ENCODE assay signal across 20 mouse cellular contexts in the genomic region with DNA sequence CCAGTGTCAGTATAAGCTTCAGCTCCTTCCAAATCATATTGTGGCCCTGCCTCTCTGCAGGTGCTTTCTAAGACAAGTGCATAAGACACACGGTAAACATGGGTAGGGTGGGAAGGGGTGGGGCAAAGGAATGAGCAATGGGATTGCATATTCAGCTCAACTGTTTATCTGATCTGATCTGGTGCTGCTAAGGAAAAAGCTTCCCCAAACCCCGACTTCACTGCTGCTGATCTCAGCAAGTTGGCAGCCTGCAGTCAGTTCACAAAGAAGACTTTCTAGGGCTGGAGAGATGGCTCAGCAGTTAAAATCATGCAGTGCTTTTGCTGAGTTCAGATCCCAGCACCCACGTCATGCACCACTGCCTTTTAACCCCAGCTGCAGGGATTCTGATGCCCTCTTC. TPM values are rescaled to one million over a fixed set of nuclear protein-coding genes. Genes with fewer than 3 reads are reported as not detected.
DNase-seq lines count a peak whose midpoint lies in the region; ATAC-seq and TF ChIP-seq lines count a peak whose summit lies in the region.
"Had no signal": no experiment of that assay in that cellular context is flagged by ENCODE, and none has a peak within 500 bp of the region (broad histone marks: within the 10 kb centered on the region; RNA-seq: fewer than 3 reads in every experiment).

No protein-coding gene starts in this region.

- 63% methylated on average over 3 of the region's 3 CpGs for WGBS in neural tube, embryonic 11.5 days
- WGBS in neural tube, embryonic 15.5 days: 61% methylated on average over 3 of the region's 3 CpGs
- 32% methylated on average over 3 of the region's 3 CpGs for WGBS in intestine, embryonic 14.5 days
- WGBS in liver, postnatal 0 days (ENCODE audit: insufficient replicate concordance): 46% methylated on average over 3 of the region's 3 CpGs

- DNase-seq in frontal cortex, postnatal 36 days (ENCODE audit: low spot score in 2 of 2): no peak
- DNase-seq in neural tube, embryonic 11.5 days (ENCODE audit: low spot score): no peak
- no peak for DNase-seq in intestine, embryonic 14.5 days (ENCODE audit: low spot score)
- DNase-seq in liver, postnatal 0 days: no peak
- DNase-seq in spleen, postnatal 36 days (ENCODE audit: low spot score in 2 of 2): no peak
- DNase-seq in adrenal gland, adult 18-20 months (ENCODE audit: low spot score in 2 of 2): no peak
- DNase-seq: adrenal gland, adult 8-10 months; heart, postnatal 36 days; kidney, postnatal 14 days; lung, postnatal 4 days; right cerebral cortex, postnatal 4 days; thymus, postnatal 4 days had no signal

- no peak for TF ChIP-seq CTCF in liver, postnatal 0 days (IDR thresholded peaks at IDR 0.05; ENCODE audit: low read depth)

- H3K4me3 ChIP-seq in neural tube, embryonic 11.5 days (ENCODE audit: low read depth, low read length): no peak overlapping the region
- H3K4me3 ChIP-seq in neural tube, embryonic 15.5 days (replicated peaks): no peak overlapping the region
- H3K4me3 ChIP-seq in intestine, embryonic 14.5 days (ENCODE audit: low read depth, low read length): no peak overlapping the region
- no peak overlapping the region for H3K4me3 ChIP-seq in liver, postnatal 0 days (ENCODE audit: low read depth, low read length)
- H3K4me3 ChIP-seq: liver, embryonic 15.5 days; myocyte had no signal

- H3K9me3 ChIP-seq in neural tube, embryonic 11.5 days (ENCODE audit: control insufficient read depth, low read length): no peaks in the 10 kb centered on the region
- H3K9me3 ChIP-seq in neural tube, embryonic 15.5 days (replicated peaks): no peaks in the 10 kb centered on the region
- no peaks in the 10 kb centered on the region for H3K9me3 ChIP-seq in intestine, embryonic 14.5 days (ENCODE audit: control insufficient read depth, low read length)
- H3K9me3 ChIP-seq in liver, postnatal 0 days (ENCODE audit: low read length): no peaks in the 10 kb centered on the region
- H3K9me3 ChIP-seq: liver, embryonic 15.5 days had no signal

- H3K4me2 ChIP-seq in neural tube, embryonic 11.5 days (ENCODE audit: low read depth): no peak overlapping the region
- H3K4me2 ChIP-seq in neural tube, embryonic 15.5 days: no peak overlapping the region
- no peak overlapping the region for H3K4me2 ChIP-seq in intestine, embryonic 14.5 days (ENCODE audit: low read length)
- H3K4me2 ChIP-seq in liver, postnatal 0 days (ENCODE audit: low read depth, low read length): no peak overlapping the region
- H3K4me2 ChIP-seq: heart, embryonic 11.5 days; liver, embryonic 15.5 days had no signal

- H3K27me3 ChIP-seq in neural tube, embryonic 11.5 days (ENCODE audit: control insufficient read depth, insufficient read depth, low read length): no peaks in the 10 kb centered on the region
- H3K27me3 ChIP-seq in neural tube, embryonic 15.5 days (replicated peaks): no peaks in the 10 kb centered on the region
- H3K27me3 ChIP-seq in intestine, embryonic 14.5 days (replicated peaks; ENCODE audit: control insufficient read depth, insufficient read depth, low read length): no peaks in the 10 kb centered on the region
- H3K27me3 ChIP-seq in liver, postnatal 0 days (ENCODE audit: insufficient read depth, low read length): no peaks in the 10 kb centered on the region
- H3K27me3 ChIP-seq: liver, embryonic 15.5 days had no signal

- TF ChIP-seq EP300 in liver, postnatal 0 days (IDR thresholded peaks at IDR 0.05; ENCODE audit: low read depth): no peak

- peaks cover 11% of the 10 kb centered on the region for H3K4me1 ChIP-seq in neural tube, embryonic 11.5 days (ENCODE audit: control insufficient read depth, insufficient read depth, low read length)
- H3K4me1 ChIP-seq in neural tube, embryonic 15.5 days: peaks cover 21% of the 10 kb centered on the region
- H3K4me1 ChIP-seq in intestine, embryonic 14.5 days (replicated peaks; ENCODE audit: control insufficient read depth, insufficient read depth, low read length): peaks cover 17% of the 10 kb centered on the region
- H3K4me1 ChIP-seq in liver, postnatal 0 days (ENCODE audit: insufficient read depth): no peaks in the 10 kb centered on the region; the same call in 1 of the 2 replicates

- peak; percentile 13; the same call in 1 of the 2 replicates for ATAC-seq in frontal cortex, adult (ENCODE audit: low TSS enrichment)
- no peak for ATAC-seq in neural tube, embryonic 11.5 days (ENCODE audit: insufficient read depth, low FRiP score, low TSS enrichment)
- ATAC-seq in neural tube, embryonic 15.5 days (ENCODE audit: low FRiP score): no peak
- ATAC-seq in intestine, embryonic 14.5 days (replicated peaks; ENCODE audit: low FRiP score, low TSS enrichment, low read depth): no peak
- ATAC-seq in liver, postnatal 0 days: no peak

- H3K36me3 ChIP-seq in neural tube, embryonic 11.5 days (ENCODE audit: control insufficient read depth, insufficient read depth, low read length): no peaks in the 10 kb centered on the region
- no peaks in the 10 kb centered on the region for H3K36me3 ChIP-seq in neural tube, embryonic 15.5 days
- no peaks in the 10 kb centered on the region for H3K36me3 ChIP-seq in intestine, embryonic 14.5 days (ENCODE audit: control insufficient read depth, insufficient read depth, low read length)
- no peaks in the 10 kb centered on the region for H3K36me3 ChIP-seq in liver, postnatal 0 days (replicated peaks; ENCODE audit: insufficient read depth, low read length)
- H3K36me3 ChIP-seq: liver, embryonic 15.5 days had no signal

- no peak overlapping the region for H3K9ac ChIP-seq in neural tube, embryonic 11.5 days (ENCODE audit: low read length)
- H3K9ac ChIP-seq in neural tube, embryonic 15.5 days (replicated peaks): no peak overlapping the region
- H3K9ac ChIP-seq in intestine, embryonic 14.5 days (ENCODE audit: low read length): no peak overlapping the region
- no peak overlapping the region for H3K9ac ChIP-seq in liver, postnatal 0 days (replicated peaks)
- H3K9ac ChIP-seq: liver, embryonic 15.5 days had no signal

- 0 out of 2 replicates have a peak overlapping the region, but pooled peaks have one; percentile 34 for H3K27ac ChIP-seq in neural tube, embryonic 11.5 days (ENCODE audit: low read depth, low read length)
- no peak overlapping the region; the same call in 1 of the 2 replicates for H3K27ac ChIP-seq in neural tube, embryonic 15.5 days (replicated peaks)
- H3K27ac ChIP-seq in intestine, embryonic 14.5 days (ENCODE audit: low read depth): peak overlapping the region; percentile 18; the same call in 1 of the 2 replicates
- H3K27ac ChIP-seq in liver, postnatal 0 days (ENCODE audit: low read depth): no peak overlapping the region
- H3K27ac ChIP-seq: liver, embryonic 15.5 days had no signal

RNA-seq across cellular contexts. Expression of a gene that starts 24.2 kb away (rescaled TPM):
- polyA plus RNA-seq in neural tube, embryonic 11.5 days (2014; fragmentation: Nextera tagmentation; extraction: Ambion mirVana): 46.9 and 47.1 TPM in 2 replicates
- polyA plus RNA-seq in neural tube, embryonic 15.5 days (2015; fragmentation: Nextera tagmentation; extraction: Ambion mirVana): 41.7 and 51.2 TPM in 2 replicates
- 43.5 and 43.9 TPM in 2 replicates for polyA plus RNA-seq in intestine, embryonic 14.5 days (2014; fragmentation: Nextera tagmentation; extraction: Ambion mirVana)
- polyA plus RNA-seq in liver, postnatal 0 days (2015; fragmentation: Nextera tagmentation; extraction: Ambion mirVana): 1.8 and 1.9 TPM in 2 replicates
- 1 to 10 TPM; 5.2 to 8.1 TPM for total RNA-seq in adrenal gland, adult 18-20 months (2021)

RNA-seq across cellular contexts. Expression of a gene that starts 39.6 kb away (rescaled TPM):
- polyA plus RNA-seq in neural tube, embryonic 11.5 days (2014; fragmentation: Nextera tagmentation; extraction: Ambion mirVana): not detected in 2 replicates
- polyA plus RNA-seq in neural tube, embryonic 15.5 days (2015; fragmentation: Nextera tagmentation; extraction: Ambion mirVana): not detected in 2 replicates
- polyA plus RNA-seq in intestine, embryonic 14.5 days (2014; fragmentation: Nextera tagmentation; extraction: Ambion mirVana): not detected in 2 replicates
- polyA plus RNA-seq in liver, postnatal 0 days (2015; fragmentation: Nextera tagmentation; extraction: Ambion mirVana): not detected in 2 replicates
- not detected for total RNA-seq in adrenal gland, adult 18-20 months (2021)
- total RNA-seq: adrenal gland, adult 8-10 months; gastrocnemius, adult 8-10 months; heart, postnatal 36 days; layer of hippocampus, postnatal 25 days had no signal
- polyA plus RNA-seq: heart, embryonic 11.5 days; limb, embryonic 11.5 days; liver, embryonic 15.5 days; myocyte had no signal

Comparison
In these comparisons a context has a peak if more than half of its experiments do, and no peak if none do; other contexts are left out.
1. H3K27ac ChIP-seq: peak in neural tube, embryonic 11.5 days (single experiment) and intestine, embryonic 14.5 days (single experiment); none in neural tube, embryonic 15.5 days (single experiment) and liver, postnatal 0 days (single experiment).
2. RNA of a gene that starts 24.2 kb away (polyA plus RNA-seq): 41.7 to 51.2 TPM in neural tube, embryonic 15.5 days, 46.9 to 47.1 TPM in neural tube, embryonic 11.5 days and 43.5 to 43.9 TPM in intestine, embryonic 14.5 days; 1.8 to 1.9 TPM in liver, postnatal 0 days; every median in the first group is over 10 times any median in the second.